Mouse (Mus musculus): ENCODE measurements at regions not wholly inside any gene's neighbourhood (a gene's known extent, or its start where the extent isn't known, plus 50 kb on each side); places are given as distances from the start of the nearest gene placed in this dataset.

GRCm38 (mm10) chr3:151003990-151004389, 433.7 kb upstream of the Adgrl4 start:
- TF ChIP-seq CTCF (IDR thresholded peaks at IDR 0.05; ENCODE audit: borderline replicate concordance, control insufficient read depth, extremely low read depth, insufficient read depth, low read length, poor library complexity) (no peak), POLR2A (IDR thresholded peaks at IDR 0.05; ENCODE audit: control insufficient read depth, extremely low read depth, insufficient read depth, low read length, poor library complexity) (no peak)
